Mouse (Mus musculus) liver, adult (tissue): ENCODE data around the gene Btbd35f13.
"Not testable (repeated sequence)": the region's sequence is repeated elsewhere in the genome, so short reads cannot be mapped to it uniquely, and the experiment has no call there.

ENCODE experiments used
- GATA4 ChIP-seq: IDR thresholded peaks from 2 replicates; pipeline ENCODE4 v1.6.1; 2014; ENCODE audit warnings: mild to moderate bottlenecking, low read length; ENCODE audit not compliant: insufficient replicate concordance

The Btbd35f13 gene

DNA sequence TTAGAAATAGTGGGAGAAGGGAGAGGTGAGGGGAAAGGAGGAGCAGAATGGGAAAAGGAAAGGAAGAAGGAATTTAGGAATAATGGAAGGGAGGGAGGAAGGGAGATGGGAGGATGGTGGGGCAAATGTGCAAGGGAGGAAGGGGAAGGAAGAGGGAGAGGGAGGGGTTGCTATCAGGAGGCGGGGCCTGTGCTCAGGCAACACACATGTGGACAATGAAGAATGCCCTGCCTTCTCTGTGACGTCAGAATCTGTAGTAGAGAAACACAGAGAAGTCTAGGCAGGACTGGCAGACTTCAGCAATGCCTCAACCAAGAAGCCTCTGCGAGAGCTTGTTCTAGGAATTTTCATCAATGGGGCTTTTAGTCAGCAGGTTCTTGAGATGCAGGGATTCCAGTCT, at the start of gene Btbd35f13:
TSS of gene Btbd35f13 (plus strand) at position 301 of the 400 bp plus-strand sequence.
- TF ChIP-seq GATA4: not testable (repeated sequence)

GRCm38 (mm10) chrX:33702249-33702648, 45.3 kb downstream of the Btbd35f13 start, which contains the start of gene Btbd35f14:
TSS of gene Btbd35f14 (minus strand) at chrX:33702349.
- TF ChIP-seq GATA4: not testable (repeated sequence)
